Mouse (Mus musculus) G1E (cell line): ENCODE measurements around the gene Tufm. TPM values are rescaled to one million over a fixed set of nuclear protein-coding genes. Genes with fewer than 3 reads are reported as not detected.

ENCODE experiments used
- ATAC-seq: 2 replicates; pipeline ENCODE4 v1.8.0; 2016; ENCODE audit warnings: mild to moderate bottlenecking; ENCODE audit not compliant: insufficient number of reproducible peaks, poor library complexity, low FRiP score, severe bottlenecking; ENCODE audit errors: extremely low read depth
- DNase-seq: peaks from one replicate; pipeline ENCODE4 v3.0.0; 2012; ENCODE audit warnings: low spot score
- H3K27me3 ChIP-seq: 2 replicates; pipeline ENCODE4 v1.6.1; 2012; ENCODE audit warnings: mild to moderate bottlenecking, low read length, inconsistent platforms; ENCODE audit not compliant: insufficient read depth
- H3K36me3 ChIP-seq: replicated peaks from 2 replicates; pipeline ENCODE3; 2012; ENCODE audit warnings: mild to moderate bottlenecking, inconsistent platforms
- H3K4me1 ChIP-seq: 2 replicates; pipeline ENCODE4 v1.6.1; 2012; ENCODE audit warnings: low read depth, low read length, inconsistent platforms, mixed read lengths; ENCODE audit not compliant: insufficient read depth
- H3K4me3 ChIP-seq: 2 replicates; pipeline ENCODE4 v1.5.1; 2012; ENCODE audit warnings: low read depth, mild to moderate bottlenecking, inconsistent platforms, low read length, moderate library complexity, mixed read lengths
- H3K9me3 ChIP-seq: replicated peaks from 2 replicates; pipeline ENCODE4 v1.6.1; 2012; ENCODE audit warnings: inconsistent platforms
- CTCF ChIP-seq: IDR thresholded peaks from 2 replicates; pipeline ENCODE4 v1.5.1; 2012; ENCODE audit warnings: low read depth, low read length, inconsistent platforms, mixed read lengths
- GATA1 ChIP-seq: IDR thresholded peaks from 2 replicates; pipeline ENCODE4 v1.6.1; 2012; ENCODE audit warnings: borderline replicate concordance, low read length, inconsistent platforms, mixed read lengths
- GATA2 ChIP-seq: IDR thresholded peaks from 2 replicates; pipeline ENCODE4 v1.6.1; 2012; ENCODE audit warnings: low read depth, low read length, inconsistent platforms, borderline replicate concordance
- POLR2AphosphoS5 ChIP-seq: IDR thresholded peaks from 2 replicates; pipeline ENCODE4 v1.6.1; 2012; ENCODE audit warnings: low read depth, low read length, inconsistent platforms; ENCODE audit not compliant: insufficient replicate concordance
- TAL1 ChIP-seq: conservative IDR thresholded peaks from 2 replicates; pipeline ENCODE4 v1.6.1; 2012; ENCODE audit warnings: low read depth, low read length, inconsistent platforms, mixed read lengths
- polyA plus RNA-seq: library from polyadenylated mRNA; stranded (reverse); fragments of >175 nt; gene quantifications from 2 replicates; pipeline ENCODE4 v1.2.3, GENCODE M21; 2012
- total RNA-seq, 2 experiments: library from RNA; stranded (forward) in 1 of 2; stranded (reverse) in 1 of 2; fragments of 200-1000 nt in 1 of 2; fragments of >200 nt in 1 of 2; fragmentation: Nextera tagmentation in 1 of 2; gene quantifications; 2 replicates each; pipeline ENCODE4 v1.2.3; 2014 to 2017

Gene Tufm
- total and polyA plus RNA-seq, 3 experiments: 81.9 to 126 (median 123) TPM

DNA sequence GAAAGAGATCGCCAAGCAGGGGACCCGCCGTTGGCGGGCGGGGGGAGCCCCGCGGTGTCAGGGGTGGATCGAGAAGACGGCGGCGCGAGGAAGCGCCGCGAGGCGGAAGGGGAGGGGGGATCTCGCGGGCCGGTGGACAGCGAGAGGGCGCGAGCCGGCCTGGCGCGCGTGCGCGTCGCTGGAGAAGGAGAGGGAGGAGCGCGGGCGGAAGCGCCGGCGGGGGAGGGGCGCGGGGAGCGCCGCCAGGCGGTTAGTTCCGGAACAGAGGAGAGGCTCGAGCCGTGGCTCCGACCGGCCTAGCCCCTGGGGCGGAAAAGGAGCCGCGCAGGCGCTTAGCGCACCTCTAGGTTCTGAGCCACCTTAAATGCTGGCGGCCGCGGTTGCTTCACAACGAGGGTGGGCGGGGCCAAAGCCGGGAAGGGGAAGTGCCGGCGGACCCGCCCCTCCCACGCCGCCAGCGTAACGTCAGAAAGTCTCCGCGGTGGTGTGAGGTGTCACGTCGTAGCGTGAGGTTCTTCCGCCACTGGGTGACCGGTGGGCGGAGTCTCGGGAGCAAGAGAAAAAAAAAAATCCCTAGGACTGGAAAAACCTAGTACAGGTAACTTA is 16.2 kb downstream of the Tufm start, which contains the start of gene Atxn2l:
TSS of gene Atxn2l (minus strand) at position 165 of the 606 bp plus-strand sequence.
- Histone ChIP-seq H3K4me1 (peaks cover 35% of the 10 kb centered on the region), H3K27me3 (no peaks in the 10 kb centered on the region), H3K36me3 (peaks cover 29% of the 10 kb centered on the region), H3K4me3 (peak within 1 kb of the TSS; percentile 97), H3K9me3 (no peaks in the 10 kb centered on the region)
- ATAC-seq (peak; percentile 59), DNase-seq (peak; percentile 88)
- TF ChIP-seq TAL1 (no peak), CTCF (0 out of 2 replicates have a peak, but pooled peaks have one; percentile 18)

GRCm38 (mm10) chr7:126504913-126505312 is 17.8 kb downstream of the Tufm start:
- Histone ChIP-seq H3K9me3 (no peaks in the 10 kb centered on the region), H3K36me3 (peaks cover 14% of the 10 kb centered on the region), H3K27me3 (no peaks in the 10 kb centered on the region), H3K4me3 (no peak overlapping the region), H3K4me1 (peaks cover 23% of the 10 kb centered on the region)
- no peak for DNase-seq
- ATAC-seq: no peak
- TF ChIP-seq CTCF (no peak), TAL1 (no peak), GATA2 (no peak), POLR2AphosphoS5 (no peak), GATA1 (no peak)

- DNase-seq: no peak
- Histone ChIP-seq H3K9me3 (no peaks in the 10 kb centered on the region), H3K36me3 (no peaks in the 10 kb centered on the region), H3K4me1 (peaks cover 9% of the 10 kb centered on the region), H3K4me3 (no peak overlapping the region), H3K27me3 (peaks cover 13% of the 10 kb centered on the region)
- no peak for TF ChIP-seq GATA1
- no peak for TF ChIP-seq GATA2
- TF ChIP-seq TAL1: no peak
- no peak for TF ChIP-seq CTCF
- no peak for TF ChIP-seq POLR2AphosphoS5
- no peak for ATAC-seq
These were observed 20.1 kb downstream of the Tufm start for GRCm38 (mm10) chr7:126507126-126507778.

GRCm38 (mm10) chr7:126511287-126511686 is 24.1 kb downstream of the Tufm start:
- ATAC-seq (no peak), DNase-seq (no peak)
- no peaks in the 10 kb centered on the region for H3K36me3 ChIP-seq
- H3K4me1 ChIP-seq: no peaks in the 10 kb centered on the region
- peaks cover 39% of the 10 kb centered on the region for H3K27me3 ChIP-seq
- H3K9me3 ChIP-seq: no peaks in the 10 kb centered on the region
- TF ChIP-seq CTCF (no peak), TAL1 (no peak), GATA2 (no peak), GATA1 (no peak), POLR2AphosphoS5 (no peak)
- H3K4me3 ChIP-seq: no peak overlapping the region

- Histone ChIP-seq H3K36me3 (no peaks in the 10 kb centered on the region), H3K4me1 (no peaks in the 10 kb centered on the region; the same call in 1 of the 2 replicates), H3K27me3 (peaks cover 45% of the 10 kb centered on the region), H3K4me3 (no peak overlapping the region), H3K9me3 (no peaks in the 10 kb centered on the region)
- ATAC-seq (no peak), DNase-seq (no peak)
- TF ChIP-seq POLR2AphosphoS5 (no peak), TAL1 (no peak), GATA1 (no peak), CTCF (no peak), GATA2 (no peak)
These were observed 31.2 kb downstream of the Tufm start for GRCm38 (mm10) chr7:126518261-126518941.

DNA sequence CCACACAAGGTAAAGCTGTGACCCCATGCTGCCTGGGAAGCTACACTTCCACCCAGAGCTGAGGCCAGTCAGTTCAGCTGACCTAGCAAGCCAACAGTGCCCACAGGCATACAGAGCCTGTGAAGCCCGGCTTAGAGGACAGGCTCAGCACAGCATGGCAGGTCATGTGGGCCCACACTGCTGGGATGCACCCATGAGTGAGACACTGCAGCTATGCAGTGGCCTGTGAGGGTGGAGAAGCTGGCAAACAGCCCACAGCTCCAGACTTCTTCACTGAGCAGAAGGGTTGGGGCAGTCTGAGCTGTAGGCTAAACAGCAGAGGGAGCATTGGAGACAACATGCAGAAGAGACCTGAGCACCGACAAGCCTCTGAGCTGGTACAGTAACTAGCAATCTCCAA is 32.4 kb downstream of the Tufm start:
- ATAC-seq: no peak
- Histone ChIP-seq H3K9me3 (no peaks in the 10 kb centered on the region), H3K27me3 (peaks cover 40% of the 10 kb centered on the region), H3K4me3 (no peak overlapping the region), H3K4me1 (no peaks in the 10 kb centered on the region; the same call in 1 of the 2 replicates), H3K36me3 (no peaks in the 10 kb centered on the region)
- TF ChIP-seq TAL1 (no peak), GATA2 (no peak), POLR2AphosphoS5 (no peak), GATA1 (no peak), CTCF (no peak)
- DNase-seq: no peak
